Mouse (Mus musculus) embryonic facial prominence, embryonic 12.5 days (tissue): ENCODE data around the gene Tcta. TPM values are rescaled to one million over a fixed set of nuclear protein-coding genes. Genes with fewer than 3 reads are reported as not detected.

ENCODE experiments used
- ATAC-seq: fragments of 200-750 bp; cut with Nextera tagmentation; 2 replicates; pipeline ENCODE4 v1.8.0; 2017; ENCODE audit not compliant: insufficient number of reproducible peaks, insufficient read depth, low FRiP score, low TSS enrichment
- H3K27ac ChIP-seq: fragments of 300-500 bp; sonication (generic); 2 replicates; pipeline ENCODE4 v1.5.1; 2016; ENCODE audit warnings: mild to moderate bottlenecking
- H3K27me3 ChIP-seq: fragments of 300-500 bp; sonication (generic); 2 replicates; pipeline ENCODE4 v1.6.1; 2016; ENCODE audit warnings: mild to moderate bottlenecking, moderate library complexity
- H3K36me3 ChIP-seq: fragments of 300-500 bp; sonication (generic); 2 replicates; pipeline ENCODE4 v1.6.1; 2016; ENCODE audit warnings: mild to moderate bottlenecking
- H3K4me1 ChIP-seq: fragments of 300-500 bp; sonication (generic); 2 replicates; pipeline ENCODE4 v1.6.1; 2016
- H3K4me2 ChIP-seq: fragments of 300-500 bp; sonication (generic); replicated peaks from 2 replicates; pipeline ENCODE4 v1.6.1; 2016; ENCODE audit warnings: mild to moderate bottlenecking, moderate library complexity
- H3K4me3 ChIP-seq: fragments of 300-500 bp; sonication (generic); 2 replicates; pipeline ENCODE4 v1.5.1; 2016; ENCODE audit warnings: mild to moderate bottlenecking
- H3K9ac ChIP-seq: fragments of 300-500 bp; sonication (generic); 2 replicates; pipeline ENCODE4 v1.6.1; 2016; ENCODE audit warnings: mild to moderate bottlenecking, moderate library complexity
- H3K9me3 ChIP-seq: fragments of 300-500 bp; sonication (generic); 2 replicates; pipeline ENCODE4 v1.6.1; 2016; ENCODE audit warnings: mild to moderate bottlenecking, moderate library complexity
- WGBS: fragments of 180-500 bp; shearing (Covaris S2); methylation state at CpG from one replicate; pipeline ENCODE4 v1.1.7; 2016; 5-methylcytosine and 5-hydroxymethylcytosine counted together
- polyA plus RNA-seq: library from polyadenylated mRNA; unstranded; fragments of >200 nt; fragmentation: Nextera tagmentation; extraction: Ambion mirVana; gene quantifications from 2 replicates; pipeline ENCODE4 v1.2.1, GENCODE M21; 2016

Gene Tcta
- polyA plus RNA-seq, 1 experiment from 2014 or later, result 28.1 TPM

GRCm38 (mm10) chr9:108264191-108264921 is 41.6 kb downstream of the Tcta start:
- Histone ChIP-seq H3K4me1 (peaks cover 13% of the 10 kb centered on the region), H3K36me3 (no peaks in the 10 kb centered on the region), H3K4me3 (peak overlapping the region; percentile 92), H3K27me3 (no peaks in the 10 kb centered on the region), H3K9me3 (no peaks in the 10 kb centered on the region), H3K27ac (peak overlapping the region; percentile 90), H3K4me2 (peak overlapping the region; percentile 74), H3K9ac (peak overlapping the region; percentile 39; the same call in 1 of the 2 replicates)
- WGBS, result 10% methylated on average over 10 of the region's 10 CpGs
- peak; percentile 61 for ATAC-seq

- Histone ChIP-seq H3K4me2 (peak within 1 kb of the TSS; percentile 74), H3K36me3 (no peaks in the 10 kb centered on the region), H3K27ac (peak within 1 kb of the TSS; percentile 90), H3K4me1 (peaks cover 13% of the 10 kb centered on the region), H3K27me3 (no peaks in the 10 kb centered on the region), H3K9ac (peak within 1 kb of the TSS; percentile 87), H3K9me3 (no peaks in the 10 kb centered on the region), H3K4me3 (peak within 1 kb of the TSS; percentile 92)
- WGBS, result under 1% methylated on average over 70 of the region's 71 CpGs
- ATAC-seq, result peak; percentile 96
Measured at GRCm38 (mm10) chr9:108263690-108264190, 42.2 kb downstream of the Tcta start, which contains the start of gene Dag1. TSS of gene Dag1 (minus strand) at chr9:108263958.

DNA sequence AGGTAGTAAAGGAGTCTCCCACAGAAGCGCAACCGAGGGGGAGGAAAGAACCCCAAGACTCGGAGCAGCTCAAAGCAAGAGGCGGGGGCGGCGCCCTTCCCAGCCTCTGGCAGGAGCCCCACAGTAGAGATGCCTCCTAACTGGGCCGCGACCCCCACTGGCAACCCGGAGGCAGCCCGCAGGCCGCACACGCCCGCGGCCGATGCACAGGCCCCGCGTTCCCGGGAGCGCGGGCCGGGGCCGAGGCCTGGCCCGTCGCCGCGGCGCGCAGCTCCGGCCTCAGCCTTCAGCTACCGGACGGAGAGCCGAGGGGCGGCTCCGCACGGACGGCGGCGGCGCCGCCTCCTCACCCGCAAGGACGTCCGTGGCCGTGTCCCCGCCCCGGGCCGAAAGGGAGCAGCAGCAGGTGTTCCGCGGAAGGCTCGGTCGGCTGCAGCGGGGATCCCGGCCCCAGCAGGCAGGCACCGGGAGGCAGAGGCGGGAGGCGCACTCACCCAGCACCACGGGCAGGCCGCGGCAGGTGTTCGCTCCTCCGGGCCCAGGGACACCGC is 42.8 kb downstream of the Tcta start:
- Histone ChIP-seq H3K4me3 (peak overlapping the region; percentile 92), H3K9me3 (no peaks in the 10 kb centered on the region), H3K4me2 (peak overlapping the region; percentile 74), H3K36me3 (no peaks in the 10 kb centered on the region), H3K9ac (peak overlapping the region; percentile 87), H3K27ac (peak overlapping the region; percentile 90), H3K4me1 (peaks cover 13% of the 10 kb centered on the region), H3K27me3 (no peaks in the 10 kb centered on the region)
- peak; percentile 43 for ATAC-seq
- WGBS, result under 1% methylated on average over 61 of the region's 62 CpGs

- no peaks in the 10 kb centered on the region for H3K9me3 ChIP-seq
- H3K36me3 ChIP-seq, result no peaks in the 10 kb centered on the region
- no peak for ATAC-seq
- 45% methylated on average over 11 of the region's 11 CpGs for WGBS
- H3K27ac ChIP-seq, result 0 out of 2 replicates have a peak overlapping the region, but pooled peaks have one; percentile 90
- H3K9ac ChIP-seq, result peak overlapping the region; percentile 87; the same call in 1 of the 2 replicates
- peak overlapping the region; percentile 74 for H3K4me2 ChIP-seq
- H3K4me3 ChIP-seq, result peak overlapping the region; percentile 92
- no peaks in the 10 kb centered on the region for H3K27me3 ChIP-seq
- peaks cover 13% of the 10 kb centered on the region for H3K4me1 ChIP-seq
Measured at GRCm38 (mm10) chr9:108262494-108263049, 43.4 kb downstream of the Tcta start.

DNA sequence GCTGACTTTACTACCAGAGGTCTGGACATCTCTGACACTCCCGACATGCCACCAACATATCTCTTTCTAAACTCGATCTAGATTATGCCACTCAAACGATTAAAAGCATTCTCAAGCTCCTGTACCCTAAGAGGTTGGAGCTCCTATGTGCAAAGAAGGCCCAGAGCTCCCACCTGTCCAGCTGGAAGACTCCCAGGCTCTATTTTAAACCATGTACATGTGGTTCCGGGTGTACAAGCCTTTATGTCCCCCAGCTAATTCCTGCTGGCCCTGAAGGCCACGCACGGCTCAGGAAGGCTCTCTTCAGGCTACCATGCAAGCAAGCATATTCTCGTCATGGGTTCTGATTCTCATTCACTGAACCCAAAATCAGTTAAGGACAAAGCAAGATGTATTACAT is 44.1 kb downstream of the Tcta start:
- ATAC-seq, result no peak
- H3K27ac ChIP-seq, result no peak overlapping the region
- H3K9me3 ChIP-seq, result no peaks in the 10 kb centered on the region
- peak overlapping the region; percentile 74 for H3K4me2 ChIP-seq
- no peaks in the 10 kb centered on the region for H3K27me3 ChIP-seq
- H3K4me1 ChIP-seq, result peaks cover 13% of the 10 kb centered on the region
- no peak overlapping the region for H3K4me3 ChIP-seq
- WGBS, result 76% methylated on average over 7 of the region's 7 CpGs
- H3K9ac ChIP-seq, result no peak overlapping the region
- H3K36me3 ChIP-seq, result no peaks in the 10 kb centered on the region

- Histone ChIP-seq H3K4me3 (no peak overlapping the region), H3K9me3 (no peaks in the 10 kb centered on the region), H3K9ac (no peak overlapping the region), H3K27me3 (no peaks in the 10 kb centered on the region), H3K4me1 (peaks cover 13% of the 10 kb centered on the region), H3K4me2 (no peak overlapping the region), H3K36me3 (no peaks in the 10 kb centered on the region), H3K27ac (no peak overlapping the region)
- no peak for ATAC-seq
- WGBS, result 83% methylated on average over 4 of the region's 4 CpGs
Measured at GRCm38 (mm10) chr9:108260526-108260925, 45.4 kb downstream of the Tcta start.

Other genes with a start within 250 kb of the Tcta start
- gene Mst1, start 225.7 kb downstream of the Tcta start, polyA plus RNA-seq, result 0.29 and 0.31 TPM in 2 replicates
- gene Rnf123, start 222.8 kb downstream of the Tcta start, polyA plus RNA-seq, result 34.5 and 38.2 TPM in 2 replicates
- 54.7 and 55.0 TPM in 2 replicates for gene Apeh, start 211.6 kb downstream of the Tcta start, polyA plus RNA-seq
- 1.1 and 1.5 TPM in 2 replicates for gene Bsn, start 115.8 kb downstream of the Tcta start, polyA plus RNA-seq
- 52.4 and 53.7 TPM in 2 replicates for gene Dag1, start 42.2 kb downstream of the Tcta start, polyA plus RNA-seq
- 53.0 and 54.9 TPM in 2 replicates for gene Nicn1, start 15.7 kb downstream of the Tcta start, polyA plus RNA-seq
- 17.4 and 17.5 TPM in 2 replicates for gene Amt, start 9.3 kb downstream of the Tcta start, polyA plus RNA-seq
- gene Rhoa, start within 50 bp of the Tcta start, polyA plus RNA-seq, result 380 and 391 TPM in 2 replicates
- 798 and 814 TPM in 2 replicates for gene Gpx1, start 32.7 kb upstream of the Tcta start, polyA plus RNA-seq
- gene Usp4, start 41.7 kb upstream of the Tcta start, polyA plus RNA-seq, result 122 and 124 TPM in 2 replicates
- gene 1700102P08Rik, start 86.6 kb upstream of the Tcta start, polyA plus RNA-seq, result 0.27 and 0.97 TPM in 2 replicates
- gene Ccdc36, start 122.3 kb upstream of the Tcta start, polyA plus RNA-seq, result 1.4 and 2.0 TPM in 2 replicates
- gene BC048562, start 130.3 kb upstream of the Tcta start, polyA plus RNA-seq, result not detected in 2 replicates
- 53.1 and 58.3 TPM in 2 replicates for gene Ccdc71, start 154.4 kb upstream of the Tcta start, polyA plus RNA-seq
- 44.5 and 46.0 TPM in 2 replicates for gene Klhdc8b, start 155.4 kb upstream of the Tcta start, polyA plus RNA-seq
- 51.3 and 58.5 TPM in 2 replicates for gene Lamb2, start 173.6 kb upstream of the Tcta start, polyA plus RNA-seq
- 99.0 and 102 TPM in 2 replicates for gene Usp19, start 184.4 kb upstream of the Tcta start, polyA plus RNA-seq
- 110 and 115 TPM in 2 replicates for gene Qars, start 201.5 kb upstream of the Tcta start, polyA plus RNA-seq
- 160 TPM in 2 replicates for gene Qrich1, start 210.6 kb upstream of the Tcta start, polyA plus RNA-seq